Comparison of ENCODE assay signal across 12 mouse cellular contexts in the genomic region with DNA sequence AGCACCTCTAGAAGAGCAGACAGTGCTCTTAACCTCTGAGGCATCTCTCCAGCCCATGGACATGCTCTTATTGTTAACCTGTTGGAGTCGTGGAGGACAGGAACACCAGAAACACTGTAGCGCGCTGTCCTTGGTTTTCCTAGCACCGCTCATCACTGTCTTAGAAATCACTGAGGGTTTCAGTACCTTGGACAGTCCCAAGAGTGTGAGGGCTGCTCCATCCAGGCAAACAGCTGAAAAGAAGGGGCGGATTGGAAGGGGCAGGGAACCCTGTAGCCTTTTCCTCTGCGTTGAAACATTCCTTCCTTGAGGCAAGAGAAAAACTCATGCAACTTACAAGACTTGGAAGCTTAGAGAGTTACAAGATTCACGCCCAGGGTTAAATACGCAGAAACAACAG.
A peak's percentile ranks its signal among the peaks of the same experiment; 100 is the strongest.
DNase-seq lines count a peak whose midpoint lies in the region; TF ChIP-seq lines count a peak whose summit lies in the region.
"Had no signal": no experiment of that assay in that cellular context is flagged by ENCODE, and none has a peak within 500 bp of the region (broad histone marks: within the 10 kb centered on the region; RNA-seq: fewer than 3 reads in every experiment).

No protein-coding gene starts in this region.

- H3K79me2 ChIP-seq in myocyte (ENCODE audit: control insufficient read depth, insufficient read depth): no peaks in the 10 kb centered on the region

- peaks cover 8% of the 10 kb centered on the region for H3K27me3 ChIP-seq in myocyte (ENCODE audit: control insufficient read depth, insufficient read depth, insufficient read length)

- TF ChIP-seq POLR2A in myocyte (IDR thresholded peaks at IDR 0.05; ENCODE audit: insufficient read length, low read depth): no peak

- H3ac ChIP-seq in myocyte (ENCODE audit: control insufficient read depth, insufficient read length): no peak overlapping the region

- H3K27ac ChIP-seq in left cerebral cortex, adult 2 months: no peak overlapping the region

- DNase-seq in kidney, postnatal 14 days: peak; percentile 42
- no peak for DNase-seq in kidney, adult 9 months
- DNase-seq in NIH3T3 (ENCODE audit: low read depth): peak; percentile 61
- DNase-seq in embryo, embryonic 10 days (ENCODE audit: low spot score): peak; percentile 86
- no peak for DNase-seq in right cerebral cortex, adult 18-20 months
- no peak for DNase-seq in left cerebral cortex, adult 2 months (ENCODE audit: extremely low spot score in 1 of 2, low spot score in 2 of 2)
- DNase-seq: cerebellum, postnatal 14 days; layer of hippocampus, postnatal 36 days; liver, postnatal 0 days; right cerebral cortex, postnatal 4 days; thymus, postnatal 4 days had no signal

- no peak for TF ChIP-seq CTCF in left cerebral cortex, adult 2 months (IDR thresholded peaks at IDR 0.05)

- intact Hi-C loops in left cerebral cortex, adult 2 months (cut with DNase I): no loop called here

- H3K36me3 ChIP-seq in myocyte (ENCODE audit: control insufficient read depth, insufficient read depth): no peaks in the 10 kb centered on the region

- H3K4me2 ChIP-seq in myocyte (ENCODE audit: low read depth): no peak overlapping the region

- no peak overlapping the region for H3K4me3 ChIP-seq in myocyte
- H3K4me3 ChIP-seq in left cerebral cortex, adult 2 months: no peak overlapping the region

TF ChIP-seq in myocyte, 11 proteins besides CTCF, POLR2A, EP300 and RAD21:
- TF ChIP-seq REST (IDR thresholded peaks at IDR 0.05; ENCODE audit: insufficient read depth, insufficient read length) (peak; percentile 78), MAX (IDR thresholded peaks at IDR 0.05; ENCODE audit: low read depth) (no peak), TCF3 (IDR thresholded peaks at IDR 0.05; ENCODE audit: insufficient read length, low read depth) (no peak)

Comparison
In these comparisons a context has a peak if more than half of its experiments do, and no peak if none do; other contexts are left out.
1. DNase-seq: peak in kidney, postnatal 14 days (single experiment), NIH3T3 (single experiment) and embryo, embryonic 10 days (single experiment); none in kidney, adult 9 months (single experiment), right cerebral cortex, adult 18-20 months (single experiment) and left cerebral cortex, adult 2 months (0 of 2).